In genomic region chr16:43463684-43464475, GRCm38 (mm10) we compare ENCODE assay signal across 8 mouse cellular contexts.
DNase-seq lines count a peak whose midpoint lies in the region; ATAC-seq and TF ChIP-seq lines count a peak whose summit lies in the region.

No protein-coding gene starts in this region.

- H3K4me3 ChIP-seq in forebrain, postnatal 0 days (ENCODE audit: low read depth, low read length) = no peak overlapping the region
- H3K4me3 ChIP-seq in neural tube, embryonic 13.5 days = no peak overlapping the region

- peak overlapping the region; percentile 30; the same call in 1 of the 2 replicates for H3K27ac ChIP-seq in forebrain, postnatal 0 days (ENCODE audit: low read depth, low read length)
- H3K27ac ChIP-seq in neural tube, embryonic 13.5 days (replicated peaks) = no peak overlapping the region; the same call in 1 of the 2 replicates

- H3K9me3 ChIP-seq in forebrain, postnatal 0 days (ENCODE audit: low read length) = no peaks in the 10 kb centered on the region
- no peaks in the 10 kb centered on the region for H3K9me3 ChIP-seq in neural tube, embryonic 13.5 days

- H3K9ac ChIP-seq in forebrain, postnatal 0 days = no peak overlapping the region
- no peak overlapping the region for H3K9ac ChIP-seq in neural tube, embryonic 13.5 days

- peak; percentile 75 for ATAC-seq in forebrain, postnatal 0 days
- peak; percentile 65; the same call in 1 of the 2 replicates for ATAC-seq in neural tube, embryonic 13.5 days (ENCODE audit: low read depth)
- no peak for ATAC-seq in monocyte, adult 5-6 weeks (replicated peaks; ENCODE audit: insufficient number of reproducible peaks, low FRiP score, low TSS enrichment, poor library complexity, severe bottlenecking)

- TF ChIP-seq CTCF in forebrain, postnatal 0 days (IDR thresholded peaks at IDR 0.05; ENCODE audit: low read depth) = no peak

- no peaks in the 10 kb centered on the region for H3K27me3 ChIP-seq in forebrain, postnatal 0 days (ENCODE audit: insufficient read depth, low read length)
- H3K27me3 ChIP-seq in neural tube, embryonic 13.5 days = no peaks in the 10 kb centered on the region

- peaks cover 13% of the 10 kb centered on the region; the same call in 1 of the 2 replicates for H3K4me1 ChIP-seq in forebrain, postnatal 0 days (ENCODE audit: insufficient read depth)
- H3K4me1 ChIP-seq in neural tube, embryonic 13.5 days (replicated peaks) = peaks cover 24% of the 10 kb centered on the region

- 0 out of 2 replicates have a peak overlapping the region, but pooled peaks have one; percentile 4 for H3K4me2 ChIP-seq in forebrain, postnatal 0 days (ENCODE audit: low read depth)
- H3K4me2 ChIP-seq in neural tube, embryonic 13.5 days = no peak overlapping the region

- DNase-seq in adrenal gland, adult 2 months = peak; percentile 72
- no peak for DNase-seq in adrenal gland, postnatal 25 days
- DNase-seq in lung, postnatal 10 days = peak; percentile 23
- no peak for DNase-seq in lung, postnatal 25 days (ENCODE audit: low spot score)
- peak; percentile 60 for DNase-seq in forebrain, postnatal 0 days
- no peak for DNase-seq in ovary, postnatal 10 days (ENCODE audit: low spot score)

- 21% methylated on average over 13 of the region's 13 CpGs for WGBS in forebrain, postnatal 0 days
- 41% methylated on average over 13 of the region's 13 CpGs for WGBS in neural tube, embryonic 13.5 days

- H3K36me3 ChIP-seq in forebrain, postnatal 0 days (ENCODE audit: insufficient read depth) = no peaks in the 10 kb centered on the region
- no peaks in the 10 kb centered on the region for H3K36me3 ChIP-seq in neural tube, embryonic 13.5 days

Comparison
In these comparisons a context has a peak if more than half of its experiments do, and no peak if none do; other contexts are left out.
1. DNase-seq: peak in adrenal gland, adult 2 months (single experiment), lung, postnatal 10 days (single experiment) and forebrain, postnatal 0 days (single experiment); none in adrenal gland, postnatal 25 days (single experiment), lung, postnatal 25 days (single experiment) and ovary, postnatal 10 days (single experiment).